Mouse (Mus musculus) forebrain, embryonic 10.5 days (tissue): Measurements from ENCODE around the gene Parvb. TPM values are rescaled to one million over a fixed set of nuclear protein-coding genes. Genes with fewer than 3 reads are reported as not detected.

Source experiments
- DNase-seq: peaks from one replicate; pipeline ENCODE4 v3.0.0-alpha.2; 2017; ENCODE audit warnings: low spot score; ENCODE audit errors: extremely low spot score
- H3K27ac ChIP-seq: fragments of 300-500 bp; sonication (generic); 2 replicates; pipeline ENCODE4 v1.5.1; 2016; ENCODE audit warnings: mild to moderate bottlenecking
- H3K27me3 ChIP-seq: fragments of 300-500 bp; sonication (generic); 2 replicates; pipeline ENCODE4 v1.6.1; 2016; ENCODE audit warnings: mild to moderate bottlenecking; ENCODE audit not compliant: poor library complexity, severe bottlenecking
- H3K36me3 ChIP-seq: fragments of 300-500 bp; sonication (generic); replicated peaks from 2 replicates; pipeline ENCODE4 v1.6.1; 2016; ENCODE audit warnings: mild to moderate bottlenecking, moderate library complexity
- H3K4me1 ChIP-seq: fragments of 300-500 bp; sonication (generic); 2 replicates; pipeline ENCODE4 v1.6.1; 2016
- H3K4me3 ChIP-seq: fragments of 300-500 bp; sonication (generic); 2 replicates; pipeline ENCODE4 v1.5.1; 2016; ENCODE audit warnings: mild to moderate bottlenecking, moderate library complexity
- H3K9me3 ChIP-seq: fragments of 300-500 bp; sonication (generic); 2 replicates; pipeline ENCODE4 v1.6.1; 2016; ENCODE audit warnings: mild to moderate bottlenecking, moderate library complexity
- WGBS: fragments of 180-500 bp; shearing (Covaris S2); methylation state at CpG from one replicate; pipeline ENCODE4 v1.1.7; 2016; 5-methylcytosine and 5-hydroxymethylcytosine counted together
- polyA plus RNA-seq: library from polyadenylated mRNA; unstranded; fragments of >200 nt; fragmentation: Nextera tagmentation; extraction: Ambion mirVana; gene quantifications from 2 replicates; pipeline ENCODE4 v1.2.1, GENCODE M21; 2016

Parvb gene
- polyA plus RNA-seq, 1 experiment from 2014 or later, result 3.3 TPM

GRCm38 (mm10) chr15:84325736-84326135 is 93.9 kb downstream of the Parvb start:
- Histone ChIP-seq H3K27ac (no peak overlapping the region), H3K27me3 (peaks cover 22% of the 10 kb centered on the region; the same call in 1 of the 2 replicates), H3K36me3 (no peaks in the 10 kb centered on the region), H3K4me3 (no peak overlapping the region), H3K9me3 (no peaks in the 10 kb centered on the region), H3K4me1 (peaks cover 33% of the 10 kb centered on the region)
- DNase-seq, result no peak
- WGBS, result 50% methylated on average over 12 of the region's 12 CpGs

GRCm38 (mm10) chr15:84328870-84329269 is 97.0 kb downstream of the Parvb start:
- Histone ChIP-seq H3K4me1 (peaks cover 19% of the 10 kb centered on the region), H3K4me3 (no peak overlapping the region), H3K36me3 (no peaks in the 10 kb centered on the region), H3K27ac (no peak overlapping the region), H3K9me3 (no peaks in the 10 kb centered on the region), H3K27me3 (peaks cover 22% of the 10 kb centered on the region; the same call in 1 of the 2 replicates)
- DNase-seq, result no peak
- WGBS, result 90% methylated on average over 10 of the region's 10 CpGs

GRCm38 (mm10) chr15:84329940-84330339 is 98.1 kb downstream of the Parvb start:
- H3K4me3 ChIP-seq, result no peak overlapping the region
- H3K27ac ChIP-seq, result no peak overlapping the region
- no peaks in the 10 kb centered on the region for H3K36me3 ChIP-seq
- H3K9me3 ChIP-seq, result no peaks in the 10 kb centered on the region
- no peak for DNase-seq
- peaks cover 15% of the 10 kb centered on the region; the same call in 1 of the 2 replicates for H3K27me3 ChIP-seq
- WGBS, result 91% methylated on average over 8 of the region's 8 CpGs
- peaks cover 13% of the 10 kb centered on the region for H3K4me1 ChIP-seq

- Histone ChIP-seq H3K4me1 (peaks cover under 1% of the 10 kb centered on the region), H3K36me3 (no peaks in the 10 kb centered on the region), H3K27ac (no peak overlapping the region), H3K4me3 (no peak overlapping the region), H3K27me3 (0 out of 2 replicates have a peak, but pooled peaks cover 5% of the 10 kb centered on the region), H3K9me3 (no peaks in the 10 kb centered on the region)
- WGBS, result 91% methylated on average over 4 of the region's 4 CpGs
- no peak for DNase-seq
These were observed 99.3 kb downstream of the Parvb start for GRCm38 (mm10) chr15:84331066-84331612.

- H3K9me3 ChIP-seq, result no peaks in the 10 kb centered on the region
- no peak for DNase-seq
- H3K4me1 ChIP-seq, result no peaks in the 10 kb centered on the region
- H3K27ac ChIP-seq, result no peak overlapping the region
- no peaks in the 10 kb centered on the region for H3K27me3 ChIP-seq
- no peaks in the 10 kb centered on the region for H3K36me3 ChIP-seq
- 80% methylated on average over 12 of the region's 12 CpGs for WGBS
- no peak overlapping the region for H3K4me3 ChIP-seq
These were observed 104.5 kb downstream of the Parvb start for GRCm38 (mm10) chr15:84336281-84336817.

GRCm38 (mm10) chr15:84337599-84337998 is 105.8 kb downstream of the Parvb start:
- Histone ChIP-seq H3K27ac (no peak overlapping the region), H3K9me3 (no peaks in the 10 kb centered on the region), H3K4me1 (no peaks in the 10 kb centered on the region), H3K36me3 (no peaks in the 10 kb centered on the region), H3K27me3 (no peaks in the 10 kb centered on the region), H3K4me3 (no peak overlapping the region)
- WGBS, result 77% methylated on average over 5 of the region's 5 CpGs
- no peak for DNase-seq

- H3K9me3 ChIP-seq, result no peaks in the 10 kb centered on the region
- no peak overlapping the region for H3K27ac ChIP-seq
- H3K4me1 ChIP-seq, result peaks cover 4% of the 10 kb centered on the region; the same call in 1 of the 2 replicates
- no peak for DNase-seq
- no peaks in the 10 kb centered on the region for H3K27me3 ChIP-seq
- H3K4me3 ChIP-seq, result no peak overlapping the region
- WGBS, result 59% methylated on average over 2 of the region's 2 CpGs
- no peaks in the 10 kb centered on the region for H3K36me3 ChIP-seq
These were observed 109.1 kb downstream of the Parvb start for GRCm38 (mm10) chr15:84340926-84341325.

- H3K9me3 ChIP-seq, result peaks cover 11% of the 10 kb centered on the region; the same call in 1 of the 2 replicates
- peaks cover 25% of the 10 kb centered on the region for H3K4me1 ChIP-seq
- DNase-seq, result no peak
- H3K27me3 ChIP-seq, result no peaks in the 10 kb centered on the region
- H3K27ac ChIP-seq, result no peak overlapping the region
- 87% methylated on average over 4 of the region's 4 CpGs for WGBS
- H3K36me3 ChIP-seq, result no peaks in the 10 kb centered on the region
- H3K4me3 ChIP-seq, result no peak overlapping the region
These were observed 116.9 kb downstream of the Parvb start for GRCm38 (mm10) chr15:84348769-84349168.

GRCm38 (mm10) chr15:84349915-84350738 is 118.3 kb downstream of the Parvb start:
- Histone ChIP-seq H3K27me3 (no peaks in the 10 kb centered on the region), H3K9me3 (peaks cover 11% of the 10 kb centered on the region; the same call in 1 of the 2 replicates), H3K27ac (no peak overlapping the region), H3K4me3 (no peak overlapping the region), H3K36me3 (no peaks in the 10 kb centered on the region), H3K4me1 (peaks cover 21% of the 10 kb centered on the region)
- DNase-seq, result no peak
- WGBS, result 73% methylated on average over 14 of the region's 14 CpGs

- Histone ChIP-seq H3K4me3 (no peak overlapping the region), H3K36me3 (no peaks in the 10 kb centered on the region), H3K27me3 (no peaks in the 10 kb centered on the region), H3K4me1 (peaks cover 21% of the 10 kb centered on the region), H3K27ac (no peak overlapping the region), H3K9me3 (peaks cover 11% of the 10 kb centered on the region; the same call in 1 of the 2 replicates)
- DNase-seq, result no peak
- 89% methylated on average over 7 of the region's 7 CpGs for WGBS
These were observed 119.5 kb downstream of the Parvb start for GRCm38 (mm10) chr15:84351342-84351741.

GRCm38 (mm10) chr15:84351915-84352844 is 120.3 kb downstream of the Parvb start:
- WGBS, result 85% methylated on average over 21 of the region's 21 CpGs
- Histone ChIP-seq H3K4me3 (no peak overlapping the region), H3K9me3 (peaks cover 11% of the 10 kb centered on the region; the same call in 1 of the 2 replicates), H3K36me3 (no peaks in the 10 kb centered on the region), H3K27me3 (no peaks in the 10 kb centered on the region), H3K27ac (no peak overlapping the region), H3K4me1 (peaks cover 21% of the 10 kb centered on the region)
- DNase-seq, result no peak

GRCm38 (mm10) chr15:84355081-84355480 is 123.2 kb downstream of the Parvb start:
- Histone ChIP-seq H3K4me1 (peaks cover 23% of the 10 kb centered on the region), H3K27me3 (no peaks in the 10 kb centered on the region), H3K4me3 (no peak overlapping the region), H3K36me3 (no peaks in the 10 kb centered on the region), H3K9me3 (no peaks in the 10 kb centered on the region), H3K27ac (no peak overlapping the region)
- 89% methylated on average over 5 of the region's 5 CpGs for WGBS
- DNase-seq, result no peak
